Mouse (Mus musculus) intestine, embryonic 14.5 days (tissue): Measurements from ENCODE around the gene Pcp2. TPM values are rescaled to one million over a fixed set of nuclear protein-coding genes. Genes with fewer than 3 reads are reported as not detected.
A peak's percentile ranks its signal among the peaks of the same experiment; 100 is the strongest.

Source experiments
- ATAC-seq: fragments of 200-750 bp; cut with Nextera tagmentation; replicated peaks from 2 replicates; pipeline ENCODE4 v1.8.0; 2017; ENCODE audit warnings: low read depth, moderate number of reproducible peaks, moderate TSS enrichment, moderate library complexity; ENCODE audit not compliant: low FRiP score, low TSS enrichment
- DNase-seq: peaks from one replicate; pipeline ENCODE4 v3.0.0-alpha.2; 2018; ENCODE audit warnings: low spot score
- H3K27ac ChIP-seq: fragments of 300-500 bp; sonication (generic); 2 replicates; pipeline ENCODE4 v1.5.1; 2014; ENCODE audit warnings: low read depth, mild to moderate bottlenecking, control low read depth
- H3K27me3 ChIP-seq: fragments of 300-500 bp; sonication (generic); replicated peaks from 2 replicates; pipeline ENCODE4 v1.6.1; 2014; ENCODE audit warnings: low read length, control low read depth; ENCODE audit not compliant: control insufficient read depth, insufficient read depth
- H3K36me3 ChIP-seq: fragments of 300-500 bp; sonication (generic); 2 replicates; pipeline ENCODE4 v1.6.1; 2014; ENCODE audit warnings: low read length, control low read depth; ENCODE audit not compliant: control insufficient read depth, insufficient read depth
- H3K4me1 ChIP-seq: fragments of 300-500 bp; sonication (generic); replicated peaks from 2 replicates; pipeline ENCODE4 v1.6.1; 2014; ENCODE audit warnings: low read length, control low read depth, mixed read lengths; ENCODE audit not compliant: control insufficient read depth, insufficient read depth
- H3K4me2 ChIP-seq: fragments of 300-500 bp; sonication (generic); 2 replicates; pipeline ENCODE4 v1.6.1; 2014; ENCODE audit warnings: low read length
- H3K4me3 ChIP-seq: fragments of 300-500 bp; sonication (generic); 2 replicates; pipeline ENCODE4 v1.5.1; 2014; ENCODE audit warnings: low read depth, low read length, control low read depth, mixed read lengths
- H3K9ac ChIP-seq: fragments of 300-500 bp; sonication (generic); 2 replicates; pipeline ENCODE4 v1.6.1; 2014; ENCODE audit warnings: mild to moderate bottlenecking, low read length
- H3K9me3 ChIP-seq: fragments of 300-500 bp; sonication (generic); 2 replicates; pipeline ENCODE4 v1.6.1; 2016; ENCODE audit warnings: low read length, control low read depth; ENCODE audit not compliant: control insufficient read depth
- WGBS: fragments of 180-500 bp; shearing (Covaris S2); extraction: QIAGEN DNeasy Blood & Tissue Kit; methylation state at CpG from one replicate; pipeline ENCODE4 v1.1.7; 2014; 5-methylcytosine and 5-hydroxymethylcytosine counted together
- polyA plus RNA-seq: library from polyadenylated mRNA; unstranded; fragments of >200 nt; fragmentation: Nextera tagmentation; extraction: Ambion mirVana; gene quantifications from 2 replicates; pipeline ENCODE4 v1.2.1, GENCODE M21; 2014

Pcp2 gene
- polyA plus RNA-seq, 1 experiment from 2014 or later: not detected

DNA sequence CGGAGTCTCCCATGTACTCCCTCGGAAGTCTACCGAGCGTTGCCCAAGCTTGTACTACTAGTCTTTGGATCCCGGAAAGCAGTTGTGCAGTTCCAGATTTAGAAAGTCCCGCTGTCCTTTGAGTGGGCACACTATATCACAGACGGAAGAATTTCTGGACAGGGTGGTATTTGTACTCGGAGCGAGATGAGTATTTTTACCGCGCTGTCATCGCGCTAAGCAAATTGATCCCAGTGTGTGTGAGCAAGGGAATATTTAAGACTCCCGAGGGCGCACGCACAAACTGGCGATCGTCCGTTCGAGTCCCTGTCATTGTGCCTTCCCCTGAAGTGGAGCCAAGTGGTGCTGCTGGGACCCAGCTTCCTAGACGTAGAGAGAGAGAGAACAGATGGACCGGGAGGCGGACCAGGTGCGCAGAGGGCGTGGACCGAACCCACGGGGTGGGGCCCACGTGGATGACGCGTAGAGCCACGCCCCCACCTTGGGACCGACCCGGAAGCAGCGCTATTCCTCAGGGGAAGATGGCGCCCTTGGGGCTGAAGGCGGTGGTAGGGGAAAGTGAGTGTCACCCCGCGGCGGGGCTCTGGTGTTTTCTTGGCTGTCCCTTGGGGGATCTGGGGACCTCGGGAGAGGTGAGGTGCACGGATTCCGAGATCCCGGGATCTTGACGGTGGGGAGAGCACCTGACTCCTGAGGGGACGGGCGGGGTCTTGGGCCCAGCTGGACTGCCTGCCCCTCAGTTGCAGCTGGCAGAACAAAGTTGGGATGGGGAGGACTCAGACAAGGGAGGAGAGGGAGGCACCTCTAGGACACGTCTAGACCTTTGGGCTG lies 5.5 kb upstream of the Pcp2 start, which contains the start of gene Stxbp2:
Gene Stxbp2, plus strand, starts transcription at position 309 of the 831 bp plus-strand sequence.
- Histone ChIP-seq H3K4me2 (peak within 1 kb of the TSS; percentile 78), H3K4me1 (0 out of 2 replicates have a peak, but pooled peaks cover 5% of the 10 kb centered on the region), H3K36me3 (peaks cover 6% of the 10 kb centered on the region; the same call in 1 of the 2 replicates), H3K27me3 (peaks cover 12% of the 10 kb centered on the region; the same call in 1 of the 2 replicates), H3K9me3 (no peaks in the 10 kb centered on the region), H3K9ac (peak within 1 kb of the TSS; percentile 55), H3K27ac (no peak within 1 kb of the TSS), H3K4me3 (peak within 1 kb of the TSS; percentile 59)
- 7% methylated on average over 47 of the region's 47 CpGs for WGBS
- DNase-seq (peak; percentile 85), ATAC-seq (peak; percentile 95)

DNA sequence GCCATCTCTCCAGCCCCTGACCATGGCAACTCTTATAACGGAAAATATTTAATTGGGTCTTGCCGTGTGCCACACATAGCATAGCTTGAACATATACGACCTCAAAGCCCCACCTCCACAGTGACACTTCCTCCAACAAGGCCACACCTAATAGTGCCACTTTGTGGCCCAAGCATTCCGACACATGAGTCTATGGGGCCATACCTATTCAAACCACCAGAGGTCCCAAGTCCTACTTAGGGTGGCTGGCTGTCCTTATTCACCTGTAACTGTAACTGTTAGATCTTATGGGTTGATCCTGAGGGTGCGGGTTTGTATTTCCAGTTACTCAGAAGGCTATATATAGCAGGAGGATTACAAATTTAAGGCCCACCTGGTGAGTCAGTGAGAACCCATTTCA lies 2.7 kb upstream of the Pcp2 start:
- ATAC-seq: no peak
- WGBS: 32% methylated on average over 5 of the region's 5 CpGs
- Histone ChIP-seq H3K4me3 (no peak overlapping the region), H3K9ac (no peak overlapping the region), H3K4me1 (0 out of 2 replicates have a peak, but pooled peaks cover 5% of the 10 kb centered on the region), H3K9me3 (no peaks in the 10 kb centered on the region), H3K27ac (no peak overlapping the region), H3K36me3 (no peaks in the 10 kb centered on the region), H3K27me3 (peaks cover 12% of the 10 kb centered on the region; the same call in 1 of the 2 replicates), H3K4me2 (no peak overlapping the region)
- DNase-seq: peak; percentile 57

GRCm38 (mm10) chr8:3626971-3627370 lies 1.6 kb upstream of the Pcp2 start:
- Histone ChIP-seq H3K36me3 (no peaks in the 10 kb centered on the region), H3K9ac (no peak overlapping the region), H3K4me3 (no peak overlapping the region), H3K4me2 (no peak overlapping the region), H3K4me1 (0 out of 2 replicates have a peak, but pooled peaks cover 8% of the 10 kb centered on the region), H3K9me3 (no peaks in the 10 kb centered on the region), H3K27ac (no peak overlapping the region), H3K27me3 (peaks cover 12% of the 10 kb centered on the region; the same call in 1 of the 2 replicates)
- ATAC-seq (no peak), DNase-seq (no peak)
- WGBS: 63% methylated on average over 5 of the region's 5 CpGs

- WGBS: 67% methylated on average over 8 of the region's 8 CpGs
- peak overlapping the region; percentile 61; the same call in 1 of the 2 replicates for H3K9ac ChIP-seq
Observed at GRCm38 (mm10) chr8:3622119-3622518, 3.2 kb downstream of the Pcp2 start.

GRCm38 (mm10) chr8:3621199-3621970 lies 4.0 kb downstream of the Pcp2 start, which contains the start of the genes Xab2 and Pet100:
Xab2 (minus strand) TSS chr8:3621316.
Pet100 (plus strand) TSS chr8:3621548.
- H3K4me2 ChIP-seq: peak within 1 kb of the TSS; percentile 70
- H3K36me3 ChIP-seq: peaks cover 19% of the 10 kb centered on the region
- peak within 1 kb of the TSS; percentile 81 for H3K9ac ChIP-seq
- peak; percentile 100 for DNase-seq
- no peaks in the 10 kb centered on the region for H3K27me3 ChIP-seq
- peak; percentile 99 for ATAC-seq
- no peaks in the 10 kb centered on the region for H3K9me3 ChIP-seq
- peak within 1 kb of the TSS; percentile 94 for H3K4me3 ChIP-seq
- under 1% methylated on average over 37 of the region's 37 CpGs for WGBS
- peaks cover 7% of the 10 kb centered on the region; the same call in 1 of the 2 replicates for H3K4me1 ChIP-seq
- no peak within 1 kb of the TSS for H3K27ac ChIP-seq

More at GRCm38 (mm10) chr8:3622119-3622518, 3.2 kb downstream of the Pcp2 start:
- Histone ChIP-seq H3K36me3 (peaks cover 14% of the 10 kb centered on the region), H3K27ac (no peak overlapping the region), H3K27me3 (no peaks in the 10 kb centered on the region), H3K9me3 (no peaks in the 10 kb centered on the region), H3K4me1 (peaks cover 7% of the 10 kb centered on the region; the same call in 1 of the 2 replicates), H3K4me3 (peak overlapping the region; percentile 94), H3K4me2 (peak overlapping the region; percentile 64)
- ATAC-seq (no peak), DNase-seq (no peak)

- no peak for ATAC-seq
- Histone ChIP-seq H3K27ac (no peak overlapping the region), H3K36me3 (peaks cover 75% of the 10 kb centered on the region)
Observed at GRCm38 (mm10) chr8:3609816-3610150, 15.6 kb downstream of the Pcp2 start.

DNA sequence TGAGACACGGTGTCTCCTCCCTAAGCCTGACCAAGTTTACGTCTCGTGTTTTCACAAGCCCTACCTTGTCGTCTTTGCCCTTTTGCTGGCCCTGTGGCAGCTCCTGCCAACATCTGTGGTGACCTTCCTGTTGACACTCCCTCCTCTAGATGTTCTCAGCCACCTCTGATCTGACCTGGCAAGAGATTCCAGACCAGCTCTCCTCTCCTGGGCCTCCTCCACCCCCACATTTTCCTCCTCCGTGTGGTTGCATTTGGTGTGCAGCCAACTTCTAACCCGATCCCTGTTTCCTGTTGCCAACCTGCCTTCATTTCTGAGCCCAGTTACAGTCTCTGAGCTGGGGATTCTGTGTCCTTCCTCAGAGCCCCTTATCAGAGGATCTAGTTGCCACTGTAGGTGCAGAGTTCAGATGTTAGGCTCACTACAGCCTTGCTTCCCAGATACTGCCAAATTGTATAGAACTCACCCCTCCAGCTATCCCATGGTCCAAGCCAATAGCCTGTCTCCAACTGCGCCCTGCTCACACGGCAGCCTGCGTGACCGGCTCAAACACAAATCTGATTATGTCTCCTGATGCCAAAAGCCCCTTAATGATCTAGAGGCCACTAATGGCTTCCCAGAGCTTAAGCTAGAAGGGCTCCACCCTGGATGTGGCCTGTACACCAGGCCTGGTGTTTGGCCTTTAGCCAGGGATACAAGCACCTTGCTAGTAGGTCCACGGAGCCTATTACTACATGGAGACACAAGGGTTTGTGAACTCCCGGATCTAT lies 16.1 kb downstream of the Pcp2 start:
- Histone ChIP-seq H3K4me2 (no peak overlapping the region), H3K27me3 (no peaks in the 10 kb centered on the region), H3K4me3 (no peak overlapping the region), H3K27ac (no peak overlapping the region), H3K9ac (no peak overlapping the region), H3K36me3 (peaks cover 71% of the 10 kb centered on the region), H3K4me1 (no peaks in the 10 kb centered on the region), H3K9me3 (no peaks in the 10 kb centered on the region)
- ATAC-seq (no peak), DNase-seq (no peak)
- 78% methylated on average over 12 of the region's 12 CpGs for WGBS

More at GRCm38 (mm10) chr8:3609816-3610150, 15.6 kb downstream of the Pcp2 start:
- no peak for DNase-seq
- H3K27me3 ChIP-seq: no peaks in the 10 kb centered on the region
- H3K9me3 ChIP-seq: no peaks in the 10 kb centered on the region
- WGBS: 76% methylated on average over 6 of the region's 6 CpGs
- H3K4me2 ChIP-seq: no peak overlapping the region
- no peaks in the 10 kb centered on the region for H3K4me1 ChIP-seq
- no peak overlapping the region for H3K9ac ChIP-seq
- no peak overlapping the region for H3K4me3 ChIP-seq

DNA sequence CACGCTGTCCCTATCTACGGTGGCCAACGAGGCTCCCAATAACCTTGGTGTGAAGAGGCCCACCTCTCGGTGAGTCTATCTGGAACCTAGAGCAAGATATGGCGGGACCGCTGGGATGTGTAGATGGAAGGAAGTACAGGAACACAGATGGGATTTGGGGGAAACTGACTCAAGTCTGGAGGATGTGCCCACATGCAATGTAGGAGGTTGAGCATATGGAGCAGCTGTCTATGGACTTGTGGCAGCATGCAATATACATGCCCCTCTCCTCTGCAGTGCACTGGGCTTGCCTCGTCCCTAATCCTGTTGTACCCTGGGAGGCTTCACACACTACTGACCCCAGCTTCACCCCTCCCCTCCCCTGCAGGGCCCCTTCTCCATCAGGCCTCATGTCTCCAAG lies 17.5 kb downstream of the Pcp2 start:
- Histone ChIP-seq H3K4me2 (no peak overlapping the region), H3K36me3 (peaks cover 62% of the 10 kb centered on the region), H3K4me3 (no peak overlapping the region), H3K9ac (no peak overlapping the region), H3K27me3 (no peaks in the 10 kb centered on the region), H3K4me1 (no peaks in the 10 kb centered on the region), H3K27ac (no peak overlapping the region), H3K9me3 (no peaks in the 10 kb centered on the region)
- no peak for ATAC-seq
- DNase-seq: no peak
- 93% methylated on average over 7 of the region's 7 CpGs for WGBS
